Mouse (Mus musculus) spleen, postnatal 4 days (tissue): ENCODE data around the gene Spty2d1.
"Not testable (repeated sequence)": the region's sequence is repeated elsewhere in the genome, so short reads cannot be mapped to it uniquely, and the experiment has no call there.

ENCODE experiments used
- DNase-seq, 2 experiments: peaks; one replicate each; pipeline ENCODE4 v3.0.0; 2022; ENCODE audit warnings: low spot score in 2 of 2

Spty2d1 gene

GRCm38 (mm10) chr7:47008168-47008993 lies at the start of gene Spty2d1:
Spty2d1 (minus strand) TSS chr7:47008411.
- DNase-seq: peak; percentile 98

- DNase-seq: no peak
Observed at GRCm38 (mm10) chr7:47056273-47056672, 48.1 kb upstream of the Spty2d1 start.

GRCm38 (mm10) chr7:47055744-47056143 lies 47.5 kb upstream of the Spty2d1 start:
- no peak for DNase-seq

GRCm38 (mm10) chr7:47054666-47055065 lies 46.5 kb upstream of the Spty2d1 start:
- no peak for DNase-seq

- no peak for DNase-seq
Observed at GRCm38 (mm10) chr7:47053287-47053686, 45.1 kb upstream of the Spty2d1 start.

GRCm38 (mm10) chr7:47052276-47052675 lies 44.1 kb upstream of the Spty2d1 start:
- DNase-seq: no peak

- DNase-seq: peak; percentile 54 to 72
Observed at GRCm38 (mm10) chr7:47051404-47052151, 43.4 kb upstream of the Spty2d1 start.

- no peak for DNase-seq
Observed at GRCm38 (mm10) chr7:47050766-47051165, 42.6 kb upstream of the Spty2d1 start.

- peak; percentile 88 to 91 for DNase-seq
Observed at GRCm38 (mm10) chr7:47050366-47050765, 42.2 kb upstream of the Spty2d1 start, which contains the start of gene Tmem86a. Tmem86a (plus strand) TSS chr7:47050601.

GRCm38 (mm10) chr7:47042823-47043490 lies 34.7 kb upstream of the Spty2d1 start:
- no peak for DNase-seq

GRCm38 (mm10) chr7:47042121-47042520 lies 33.9 kb upstream of the Spty2d1 start:
- DNase-seq: no peak

GRCm38 (mm10) chr7:47041706-47042105 lies 33.5 kb upstream of the Spty2d1 start:
- DNase-seq: no peak

GRCm38 (mm10) chr7:47035426-47035825 lies 27.2 kb upstream of the Spty2d1 start:
- no peak for DNase-seq

- DNase-seq: no peak
Observed at GRCm38 (mm10) chr7:47034785-47035384, 26.7 kb upstream of the Spty2d1 start.

GRCm38 (mm10) chr7:47031371-47031770 lies 23.2 kb upstream of the Spty2d1 start:
- DNase-seq: no peak

- no peak for DNase-seq
Observed at GRCm38 (mm10) chr7:47030517-47031193, 22.4 kb upstream of the Spty2d1 start.

GRCm38 (mm10) chr7:47027520-47027919 lies 19.3 kb upstream of the Spty2d1 start:
- no peak for DNase-seq

- DNase-seq: not testable (repeated sequence)
Observed at GRCm38 (mm10) chr7:47026899-47027298, 18.7 kb upstream of the Spty2d1 start.

GRCm38 (mm10) chr7:47025429-47025828 lies 17.2 kb upstream of the Spty2d1 start:
- no peak for DNase-seq

- DNase-seq: no peak
Observed at GRCm38 (mm10) chr7:47024454-47024853, 16.2 kb upstream of the Spty2d1 start.

- DNase-seq: peak; percentile 82 to 94
Observed at GRCm38 (mm10) chr7:47023530-47023929, 15.3 kb upstream of the Spty2d1 start.
